Mouse (Mus musculus): ENCODE measurements around the gene Ano8.

Gene Ano8

DNA sequence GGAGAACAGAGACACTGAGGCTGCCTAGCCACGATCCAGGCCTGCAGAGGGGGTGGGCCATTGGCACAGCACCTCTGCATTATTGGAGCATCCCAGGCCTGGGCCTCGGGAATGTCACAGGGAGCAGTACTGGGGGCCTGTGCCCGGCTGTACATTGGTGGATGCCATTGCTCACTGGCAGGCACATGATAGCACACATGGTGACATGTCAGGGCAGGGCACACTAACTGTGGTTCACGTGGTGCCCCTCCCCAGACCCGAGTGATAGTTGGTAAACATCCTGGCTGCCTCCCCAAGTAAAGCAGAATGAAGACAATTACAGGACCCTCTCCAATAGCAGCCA, 14.9 kb downstream of the Ano8 start:
- DNase-seq (ENCODE audit: low spot score): no peak

DNA sequence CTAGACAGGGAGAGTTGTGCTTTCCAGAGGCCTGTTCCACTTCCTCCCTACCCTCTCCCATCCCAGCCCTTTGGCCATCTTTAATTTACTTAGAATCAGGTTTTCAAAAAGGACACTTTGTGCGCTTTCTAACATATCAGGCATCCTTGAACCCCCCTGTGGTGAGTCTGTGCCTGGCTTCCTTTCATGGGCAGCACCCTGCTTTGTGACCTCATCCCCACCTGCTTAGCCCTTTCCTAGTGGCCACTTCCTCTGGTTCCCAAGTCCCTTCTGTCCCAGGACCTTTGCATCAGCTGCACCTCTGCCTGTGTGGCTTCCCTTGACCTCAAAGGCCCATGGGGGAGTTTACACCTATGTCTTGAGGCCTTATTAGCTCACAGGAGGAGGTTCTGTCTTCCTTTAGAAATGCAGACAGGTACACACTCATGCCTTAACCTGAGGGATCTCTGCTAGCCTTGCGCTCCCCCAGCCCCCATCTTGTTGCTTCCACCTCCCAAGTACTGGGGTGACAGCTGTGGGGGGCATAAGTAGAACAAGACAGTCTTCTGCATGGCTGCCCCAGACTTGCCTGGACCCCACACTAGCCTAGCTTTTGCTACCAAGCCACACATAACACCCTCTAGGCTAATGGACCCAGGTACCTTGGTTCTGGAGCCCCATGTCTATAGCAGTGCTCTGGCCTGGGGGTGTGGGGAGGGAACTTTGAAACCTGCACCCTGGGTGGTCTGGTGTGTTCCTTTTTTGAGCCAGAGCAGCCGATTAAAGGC, 15.4 kb downstream of the Ano8 start:
- no peak for DNase-seq (ENCODE audit: low spot score)

DNA sequence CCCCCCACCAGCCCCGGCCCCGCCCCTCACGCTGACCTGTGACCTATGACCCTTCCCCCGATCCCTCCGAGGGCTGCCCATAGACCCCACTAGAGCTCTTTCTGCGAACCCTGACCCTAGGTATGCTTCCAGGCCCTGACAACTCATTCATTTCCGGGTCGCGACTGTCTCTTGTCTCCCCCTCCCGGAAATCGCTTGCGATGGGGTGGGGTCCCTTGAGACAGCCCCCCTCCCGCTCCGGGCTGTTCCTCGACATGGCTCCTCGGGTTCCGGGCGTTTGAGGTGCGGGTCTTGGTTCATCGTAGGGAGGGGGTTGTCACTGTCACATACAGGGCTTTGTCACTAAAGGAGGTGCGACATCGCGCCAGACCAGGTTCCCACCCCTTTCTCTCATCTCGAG, 16.4 kb downstream of the Ano8 start:
- DNase-seq (ENCODE audit: low spot score): no peak

DNA sequence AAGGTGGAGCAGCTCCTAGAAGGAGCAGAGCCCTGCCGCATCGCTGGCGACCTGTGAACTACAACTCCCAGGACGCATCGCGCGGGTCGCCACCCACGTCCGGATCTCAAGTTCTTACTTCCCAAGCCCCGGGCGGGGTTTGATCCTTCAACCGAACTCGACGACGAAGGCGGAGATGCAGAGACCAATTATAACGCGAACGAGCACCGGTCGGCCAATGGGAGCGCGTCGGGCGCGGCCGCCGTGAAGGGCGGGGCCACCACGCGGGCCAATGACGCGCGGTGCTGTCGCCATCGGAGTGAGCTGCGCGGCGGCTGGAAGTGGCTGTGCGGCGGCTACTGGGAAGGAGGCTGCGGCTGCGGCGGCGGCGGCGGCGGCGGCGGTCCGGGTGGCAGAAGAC, 16.8 kb downstream of the Ano8 start, which contains the start of gene Dda1:
Dda1 (plus strand) TSS at position 284 of the 400 bp plus-strand sequence.
- DNase-seq (ENCODE audit: low spot score): peak; percentile 96

DNA sequence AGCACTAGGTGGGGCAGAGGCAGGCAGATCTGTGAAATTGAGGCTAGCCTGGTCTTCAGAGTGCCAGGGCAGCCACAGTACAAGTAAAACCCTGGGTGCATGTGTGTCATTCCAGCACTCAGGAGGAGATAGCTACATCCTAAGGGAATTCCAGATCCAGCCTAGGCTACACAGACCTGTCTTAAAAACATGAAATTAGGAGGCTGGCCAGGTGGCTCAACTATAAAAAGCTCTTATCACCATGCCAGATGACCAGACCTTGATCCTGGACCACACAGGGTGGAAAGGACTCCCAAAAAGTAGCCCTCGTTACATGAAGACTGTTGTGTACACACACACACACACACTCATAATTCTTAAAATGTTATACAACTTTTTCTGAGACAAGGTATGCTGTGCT, 17.8 kb downstream of the Ano8 start:
- DNase-seq (ENCODE audit: low spot score): no peak

DNA sequence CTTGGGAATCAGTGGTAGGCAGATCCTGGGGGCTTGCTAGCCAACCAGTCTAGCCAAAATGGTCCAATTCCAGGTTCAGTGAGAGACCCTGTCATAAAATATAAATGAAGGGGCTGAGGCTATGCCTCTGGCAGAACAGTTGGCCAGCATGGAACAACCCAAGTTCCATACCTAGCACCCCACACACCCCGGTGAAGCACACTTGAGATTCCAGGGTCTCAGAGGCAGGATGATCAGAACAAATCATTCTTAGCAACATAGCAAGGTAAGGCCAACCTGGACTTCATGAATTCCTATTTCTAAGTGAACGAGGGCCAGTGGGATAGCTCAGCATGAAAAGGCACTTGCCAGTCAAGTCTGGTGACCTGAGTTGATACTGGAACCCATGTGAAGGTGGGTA, 18.6 kb downstream of the Ano8 start:
- DNase-seq (ENCODE audit: low spot score): no peak

DNA sequence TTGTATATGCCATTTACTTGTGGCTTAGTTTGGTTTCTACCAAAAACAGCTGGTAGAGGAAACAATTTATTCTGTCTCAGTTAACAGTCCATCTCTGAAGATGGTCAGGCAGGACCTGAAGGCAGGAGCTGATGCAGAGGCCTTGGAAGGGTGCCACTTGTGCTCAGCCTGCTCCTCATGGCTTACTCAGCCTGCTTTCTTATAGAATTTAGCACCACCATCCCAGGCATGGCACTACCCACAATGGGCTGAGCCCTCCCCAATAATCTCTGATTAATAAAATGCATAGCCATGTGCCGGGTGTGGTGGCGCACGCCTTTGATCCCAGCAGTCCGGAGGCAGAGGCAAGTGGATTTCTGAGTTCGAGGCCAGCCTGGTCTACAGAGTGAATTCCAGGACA, 19.6 kb downstream of the Ano8 start:
- DNase-seq (ENCODE audit: low spot score): no peak

DNA sequence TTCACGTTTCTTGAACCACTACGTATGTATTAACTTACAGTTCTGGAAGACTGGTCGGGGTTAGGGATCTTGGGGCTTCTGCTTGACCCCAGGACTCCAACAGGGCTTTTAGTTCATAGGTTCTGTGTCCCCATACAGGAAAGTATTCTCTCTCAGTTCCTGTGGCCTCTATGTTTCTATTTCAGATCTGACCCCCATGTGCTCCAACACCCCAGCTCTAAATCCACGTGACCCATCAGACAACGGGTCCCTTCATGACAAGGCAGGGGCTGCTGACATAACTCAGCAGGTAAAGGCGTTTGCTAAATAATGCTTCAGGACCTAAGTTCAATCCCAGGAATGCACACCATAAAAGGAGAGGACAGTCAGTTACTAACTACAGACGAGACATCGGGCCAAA, 20.0 kb downstream of the Ano8 start:
- DNase-seq (ENCODE audit: low spot score): no peak

DNA sequence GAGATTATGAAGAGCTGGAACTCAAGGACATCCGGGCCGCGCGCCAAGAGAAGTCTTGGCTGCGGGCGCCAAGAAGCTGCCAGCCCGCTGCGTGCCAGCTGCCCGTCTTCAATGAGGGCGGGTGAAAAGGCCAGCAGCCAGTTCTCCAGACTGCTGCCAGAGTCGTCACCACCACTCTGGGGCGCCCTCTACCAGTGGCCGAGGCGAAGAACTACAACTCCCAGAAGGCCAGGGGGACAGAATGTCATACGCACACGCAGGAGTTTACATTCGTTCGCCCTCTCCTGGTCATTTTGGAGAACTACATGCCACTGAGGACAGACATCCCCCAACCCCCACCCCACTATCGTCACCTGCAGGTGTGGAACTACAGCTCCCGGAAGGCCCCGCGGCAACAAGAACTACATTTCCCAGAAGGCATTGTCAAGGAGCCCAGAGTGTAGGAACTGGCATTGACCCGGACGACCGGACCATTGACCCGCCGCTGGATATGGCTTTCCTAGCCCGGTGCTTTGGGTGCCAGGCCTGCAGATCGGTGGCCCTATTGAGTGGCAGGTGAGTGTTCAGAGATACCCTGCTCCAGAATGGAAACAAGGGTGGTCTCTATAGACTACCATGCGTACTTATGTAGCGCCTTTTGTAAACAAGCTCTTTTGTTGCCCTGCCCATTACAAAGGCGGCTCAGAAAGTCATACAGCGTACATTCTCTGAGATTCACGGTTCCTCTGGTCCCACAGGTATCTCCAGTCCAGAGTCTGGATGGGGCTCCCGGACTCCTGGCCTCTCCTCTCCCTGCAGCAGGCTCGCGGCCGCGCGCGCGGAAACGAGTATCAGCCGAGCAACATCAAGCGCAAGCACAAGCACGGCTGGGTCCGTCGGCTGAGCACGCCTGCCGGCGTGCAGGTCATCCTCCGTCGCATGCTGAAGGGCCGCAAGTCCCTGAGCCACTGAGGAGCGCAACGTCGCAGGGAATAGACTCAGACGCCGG, 21.0 kb downstream of the Ano8 start, which contains the start of gene Mrpl34:
Mrpl34 (plus strand) TSS at position 447 of the 988 bp plus-strand sequence.
- peak; percentile 98 for DNase-seq (ENCODE audit: low spot score)

DNA sequence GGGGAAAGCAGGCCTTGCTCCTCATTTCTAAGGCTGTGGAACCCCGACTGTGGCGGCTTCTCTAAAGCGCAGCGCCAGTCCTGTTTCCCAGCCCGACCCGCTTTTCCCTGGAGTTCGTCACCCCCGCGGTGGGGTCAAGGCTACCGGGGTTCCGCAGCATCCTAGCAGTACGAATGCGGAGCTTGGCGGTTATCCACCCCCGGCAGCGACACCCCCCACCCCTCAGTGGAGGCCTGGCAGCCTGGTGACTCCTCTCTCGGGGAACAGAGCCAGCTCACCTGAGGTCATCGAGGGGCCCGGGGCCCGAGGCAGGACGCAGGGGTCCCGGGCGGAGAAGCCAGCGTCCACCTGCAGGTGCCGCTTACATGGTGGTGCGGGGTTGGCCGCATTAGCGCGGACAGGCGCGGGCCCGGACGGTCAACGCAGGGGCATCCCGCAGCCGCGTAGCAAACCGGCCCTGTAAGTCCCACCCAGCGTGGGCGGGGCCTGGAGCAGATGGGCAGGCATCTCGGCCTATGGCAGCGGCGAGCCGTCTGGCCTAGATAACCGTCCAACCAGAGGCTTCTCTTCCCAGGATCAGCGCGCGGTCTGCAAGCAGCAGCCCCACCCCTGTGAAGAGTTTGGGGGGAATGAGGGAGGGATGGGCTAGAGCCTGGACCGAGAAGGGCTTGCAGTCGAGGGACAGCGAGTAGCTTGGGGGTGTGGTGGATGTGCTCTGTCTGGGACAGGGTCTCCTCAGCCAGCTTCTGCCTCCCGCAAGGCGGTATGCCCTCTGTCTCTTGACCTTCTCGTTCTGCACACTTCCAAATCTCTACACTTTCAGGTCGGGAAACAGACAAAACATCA, 22.4 kb downstream of the Ano8 start, which contains the start of gene Abhd8:
Abhd8 (minus strand) TSS at position 468 of the 846 bp plus-strand sequence.
- DNase-seq (ENCODE audit: low spot score): peak; percentile 96

DNA sequence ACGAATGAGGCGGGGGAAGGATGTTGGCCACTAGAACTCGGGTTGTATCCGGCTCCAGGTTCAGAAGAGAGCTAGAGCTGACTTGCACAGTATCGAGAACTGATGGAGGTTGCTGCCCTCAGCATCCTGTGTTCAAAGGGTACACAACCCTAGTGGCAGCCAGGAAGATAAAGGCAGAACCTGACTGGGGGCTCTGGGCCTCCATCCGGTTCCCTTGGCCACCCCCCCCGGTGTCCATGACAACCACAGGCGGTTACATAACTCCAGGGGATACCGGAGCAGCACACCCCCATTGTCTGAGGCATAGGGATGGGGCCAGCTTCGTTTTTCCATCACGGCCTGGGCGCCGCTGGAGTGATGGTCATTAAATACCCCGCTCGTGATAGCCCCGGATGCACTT, 23.0 kb downstream of the Ano8 start:
- DNase-seq (ENCODE audit: low spot score): peak; percentile 33

DNA sequence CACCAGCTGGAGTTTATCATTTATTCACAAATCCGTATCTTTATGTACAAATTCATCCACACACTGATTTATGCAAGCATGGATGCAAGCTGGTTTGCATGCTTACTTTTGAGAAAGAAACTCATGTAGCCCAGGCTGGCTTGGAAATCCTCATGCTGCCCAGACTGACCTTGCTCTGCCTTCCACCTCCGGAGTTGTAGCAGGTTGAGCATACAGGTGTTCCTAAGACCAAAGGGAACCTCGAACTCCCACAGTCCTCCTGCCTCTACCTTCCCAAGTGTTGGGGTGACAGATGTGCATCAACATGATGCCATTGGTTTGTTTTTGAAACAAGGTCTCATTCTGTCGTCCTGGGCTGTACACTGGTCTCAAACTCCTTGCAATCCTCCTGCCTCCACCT, 23.6 kb downstream of the Ano8 start:
- DNase-seq (ENCODE audit: low spot score): no peak

DNA sequence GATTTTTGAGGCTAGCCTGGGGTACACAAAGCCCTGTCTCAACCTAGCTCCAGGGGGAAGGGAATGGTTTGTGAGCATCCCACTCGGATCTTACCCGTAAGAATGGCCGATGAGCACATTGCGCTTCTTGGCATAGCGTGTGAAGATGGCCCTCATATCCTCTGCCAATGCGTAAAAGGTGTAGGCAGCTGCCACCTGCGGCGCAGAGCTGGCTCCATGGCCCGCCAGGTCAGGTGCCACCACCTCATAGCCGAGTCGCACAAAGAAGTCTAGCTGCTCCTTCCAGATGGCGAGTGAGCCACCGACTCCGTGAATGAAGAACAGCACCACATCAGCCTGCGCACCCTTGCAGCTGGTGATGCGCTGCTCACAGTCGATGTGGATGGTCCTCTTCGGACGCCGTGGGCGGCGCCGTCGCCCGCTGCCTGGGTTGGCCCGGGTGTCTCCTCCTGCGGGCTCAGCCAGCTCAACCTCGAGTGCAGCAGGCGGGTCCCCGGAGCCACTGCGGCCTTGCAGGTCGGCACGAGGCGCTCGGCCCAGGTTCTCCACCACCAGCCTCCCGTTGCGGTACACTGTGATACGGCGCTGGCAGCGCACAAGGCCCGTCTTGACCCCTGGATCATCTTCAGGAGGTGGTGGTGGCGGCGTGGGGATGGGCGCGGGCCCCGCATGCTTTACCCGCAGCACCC, 24.5 kb downstream of the Ano8 start:
- DNase-seq (ENCODE audit: low spot score): no peak

DNA sequence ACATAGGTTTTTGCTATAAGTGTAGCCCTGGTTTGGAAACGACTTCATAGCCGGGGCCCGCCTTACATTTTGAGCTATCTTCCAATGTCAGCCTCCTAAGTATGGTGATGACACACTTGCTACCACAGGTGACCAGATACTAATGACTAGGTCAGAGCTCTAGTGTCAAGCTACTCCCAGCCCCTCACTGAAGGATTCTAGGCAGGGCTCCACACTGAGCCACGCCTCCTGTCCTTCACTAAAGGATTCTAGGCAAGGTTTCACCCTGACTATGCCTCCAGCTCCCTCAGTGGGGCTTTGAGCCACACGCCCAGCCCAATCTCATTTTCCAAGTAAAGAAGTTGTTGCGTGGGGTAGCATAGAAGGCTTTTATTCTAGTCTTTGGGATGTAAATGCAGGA, 25.0 kb downstream of the Ano8 start:
- DNase-seq (ENCODE audit: low spot score): no peak

DNA sequence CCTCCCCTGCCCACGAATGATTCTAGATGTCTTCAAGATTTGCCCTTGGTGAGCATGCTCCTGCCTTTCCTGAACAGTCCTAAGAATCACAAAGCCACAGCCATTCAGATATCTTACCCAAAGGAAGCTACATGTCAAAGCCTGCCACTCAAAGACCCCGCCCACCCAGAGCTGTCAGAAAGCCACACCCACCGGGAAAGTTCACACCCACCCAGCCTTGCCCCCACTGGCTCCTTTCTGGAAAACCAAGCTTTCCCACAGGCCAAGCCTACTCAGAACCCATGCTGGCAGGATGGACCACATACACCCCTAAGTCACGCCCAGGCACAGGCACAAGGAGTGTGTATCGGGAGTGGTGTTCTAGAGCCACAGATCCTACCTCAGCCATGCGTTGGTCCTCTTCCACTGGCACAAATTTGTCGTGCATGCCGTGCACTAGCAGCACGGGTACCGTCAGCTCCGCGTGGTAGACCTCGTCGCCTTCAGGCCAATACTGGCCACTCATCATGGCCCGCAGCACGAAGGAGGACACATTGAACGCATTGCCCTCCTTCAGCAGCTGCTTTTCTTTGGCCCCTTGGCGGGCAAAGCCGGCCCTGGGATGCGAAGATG, 28.0 kb downstream of the Ano8 start:
- peak; percentile 2 for DNase-seq (ENCODE audit: low spot score)

DNA sequence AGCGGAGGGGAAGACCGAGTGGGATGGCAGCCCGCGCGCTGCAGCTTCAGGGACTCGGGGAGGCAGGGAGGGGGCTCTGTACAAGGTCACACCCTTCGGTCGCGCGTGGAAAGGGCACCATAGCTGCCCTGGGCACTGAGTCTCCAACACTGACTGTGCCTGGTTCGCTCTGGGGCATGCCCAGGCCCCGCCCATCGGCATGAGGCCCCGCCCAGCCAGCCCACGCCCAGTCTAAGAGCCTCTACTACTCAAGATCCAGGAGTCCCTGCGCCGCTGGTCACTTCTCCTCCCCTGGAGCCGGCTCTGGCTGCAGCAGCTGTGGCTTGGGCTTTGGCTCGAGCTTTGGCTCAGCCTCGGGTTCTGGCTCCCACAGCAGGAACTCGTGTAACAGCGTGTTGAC, 28.9 kb downstream of the Ano8 start:
- peak; percentile 8 for DNase-seq (ENCODE audit: low spot score)

DNA sequence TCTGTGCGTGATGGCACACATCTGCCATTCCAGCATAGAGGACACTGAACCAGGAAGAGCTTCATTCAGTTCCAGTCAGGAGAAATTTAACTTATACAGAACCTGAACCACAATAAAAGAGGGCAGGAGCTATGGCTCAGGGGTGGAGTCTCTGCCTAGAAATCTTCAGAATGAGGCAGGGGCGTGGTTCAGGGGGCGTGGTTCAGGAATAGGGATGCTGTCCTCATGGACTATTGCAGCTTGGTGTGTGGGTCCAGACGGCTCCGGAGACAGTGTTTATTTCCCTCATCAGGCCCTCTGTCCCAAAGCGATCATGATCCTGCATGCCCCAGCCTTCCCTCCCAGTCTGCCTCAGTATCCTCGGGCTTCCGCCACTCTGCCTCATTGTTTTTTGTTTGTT, 31.1 kb downstream of the Ano8 start:
- DNase-seq (ENCODE audit: low spot score): no peak

DNA sequence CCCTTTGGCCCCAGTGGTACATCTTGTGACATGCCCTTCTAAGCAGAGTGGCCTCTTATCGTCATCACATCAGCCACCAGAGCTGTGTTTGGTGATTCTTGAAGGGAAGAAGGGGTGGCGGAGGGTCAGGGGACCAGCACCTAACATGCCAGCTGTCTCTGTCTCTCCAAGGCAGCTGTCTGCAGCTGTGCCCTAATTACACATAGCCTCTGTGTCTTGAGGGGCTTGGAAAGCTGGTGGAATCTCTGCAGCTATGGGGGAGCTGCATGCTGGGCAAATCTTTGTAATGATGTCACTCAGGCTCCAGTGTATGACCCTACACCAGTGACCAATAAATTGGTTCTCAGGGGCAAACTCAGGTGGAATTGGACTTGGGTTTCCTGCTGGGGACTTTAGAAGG, 33.1 kb downstream of the Ano8 start:
- no peak for DNase-seq (ENCODE audit: low spot score)

DNA sequence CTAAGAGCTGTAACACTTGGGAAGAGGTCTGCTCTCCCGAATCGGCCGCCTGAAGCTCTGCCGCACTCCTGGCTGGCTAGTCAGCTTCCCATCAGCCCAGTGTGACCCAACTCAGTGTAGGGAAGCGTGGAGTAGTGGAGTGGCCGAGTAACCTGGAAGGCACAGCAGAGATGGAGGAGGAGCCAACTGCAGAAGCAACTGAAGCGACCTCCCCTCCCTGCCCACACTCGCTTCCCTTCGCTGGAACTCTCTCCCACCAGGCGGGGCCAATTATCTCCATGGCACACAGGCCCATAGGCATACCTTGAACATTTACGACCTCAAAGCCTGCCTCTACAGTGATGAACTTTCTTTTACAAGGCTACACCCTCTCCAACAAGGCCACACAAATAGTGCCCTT, 34.0 kb downstream of the Ano8 start:
- DNase-seq (ENCODE audit: low spot score): no peak

DNA sequence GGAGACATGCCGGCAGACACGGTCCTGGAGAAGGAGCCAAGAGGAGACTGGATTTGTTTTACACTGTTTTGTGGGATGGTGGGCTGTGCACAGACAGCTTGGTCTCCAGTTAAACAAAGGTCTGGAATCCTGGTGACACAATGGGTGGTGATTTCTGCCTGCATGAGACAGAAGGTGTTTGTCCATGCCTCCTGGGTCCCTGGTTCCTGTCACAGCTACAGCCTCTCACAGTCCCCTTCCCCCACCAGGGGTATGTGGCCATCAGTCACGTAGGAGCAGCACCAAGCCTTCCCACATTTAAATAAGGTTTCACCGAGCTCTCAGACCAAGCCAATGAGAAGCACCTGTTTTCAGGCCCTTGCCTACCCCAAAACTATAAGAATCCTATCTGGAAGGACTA, 34.4 kb downstream of the Ano8 start:
- DNase-seq (ENCODE audit: low spot score): no peak

DNA sequence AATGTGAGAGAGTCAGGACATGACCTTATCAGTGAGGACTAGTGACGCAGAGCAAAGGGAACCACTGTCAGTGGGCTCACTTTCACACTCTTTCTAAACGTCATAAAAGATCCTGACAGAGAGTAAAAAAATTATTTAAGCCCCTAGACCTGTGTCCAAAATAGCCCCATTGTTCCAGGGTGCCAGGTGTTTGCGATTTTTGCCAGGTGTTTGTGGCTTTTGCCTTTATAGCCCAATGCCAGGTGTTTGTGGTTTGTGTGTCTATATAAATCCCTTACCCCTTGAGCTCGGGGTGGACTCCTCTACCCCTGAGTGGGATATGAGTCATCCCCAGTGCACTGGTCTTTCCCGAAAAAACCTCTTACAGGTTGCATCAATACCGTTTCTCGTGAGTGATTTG, 40.7 kb downstream of the Ano8 start:
- DNase-seq (ENCODE audit: low spot score): no peak

Data from ovary, postnatal 36 days (tissue).